Mouse (Mus musculus): ENCODE measurements around the gene Mansc1.

- no peak for TF ChIP-seq CTCF (IDR thresholded peaks at IDR 0.05; ENCODE audit: control insufficient read depth, insufficient read depth, insufficient replicate concordance, low read depth, low read length)
- no peak for TF ChIP-seq POLR2A (IDR thresholded peaks at IDR 0.05; ENCODE audit: control insufficient read depth, low read depth, low read length)
Measured at GRCm38 (mm10) chr6:134630447-134630846, 1.8 kb downstream of the Mansc1 start.

Measured in testis, adult 2 months (tissue).